Mouse (Mus musculus) urinary bladder, postnatal 0 days (tissue): Measurements from ENCODE around the gene Ube2g2. TPM values are rescaled to one million over a fixed set of nuclear protein-coding genes. Genes with fewer than 3 reads are reported as not detected.

Source experiments
- microRNA counts: library from miRNA; unstranded; fragments of <30 nt; microRNA quantifications from one replicate; lab custom pipeline; 2016
- microRNA-seq: library from miRNA; unstranded; fragments of <30 nt; microRNA quantifications from one replicate; pipeline ENCODE4, GENCODE M21; 2016
- polyA plus RNA-seq: library from polyadenylated mRNA; unstranded; fragments of >200 nt; fragmentation: Nextera tagmentation; extraction: Ambion mirVana; gene quantifications from 2 replicates; pipeline ENCODE4 v1.2.1, GENCODE M21; 2015

The Ube2g2 gene
- 59.0 and 62.6 TPM in 2 replicates for polyA plus RNA-seq

GRCm38 (mm10) chr10:77622055-77622988 is at the start of gene Ube2g2:
Gene Ube2g2, plus strand, starts transcription at chr10:77622275.

GRCm38 (mm10) chr10:77581408-77582284 is 40.4 kb upstream of the Ube2g2 start, which contains the start of gene Pttg1ip:
Gene Pttg1ip, plus strand, starts transcription at chr10:77581720.

GRCm38 (mm10) chr10:77605908-77606826 is 15.9 kb upstream of the Ube2g2 start, which contains the start of the genes Sumo3 and Gm49325:
Gene Sumo3, plus strand, starts transcription at chr10:77606097.
Gene Gm49325, plus strand, starts transcription at chr10:77606197.

GRCm38 (mm10) chr10:77685895-77686664 is 64.0 kb downstream of the Ube2g2 start, which contains the start of gene Tspear:
Gene Tspear, plus strand, starts transcription at chr10:77686569.

GRCm38 (mm10) chr10:77690356-77690807 is 68.3 kb downstream of the Ube2g2 start, which contains the start of gene Gm19402:
Gene Gm19402, minus strand, starts transcription at chr10:77690757.

MicroRNAs encoded within 50 kb of the gene (microRNA counts, 519-probe panel; counts per million panel counts)
- microRNA mmu-miR-1930 (lab: Ali Mortazavi, UCI): 1,945 counts per million, percentile 21 among the panel's probes with 10 or more counts

Small RNA genes within 50 kb of the gene (microRNA-seq; reads per million reads assigned to microRNA genes)
- gene Mir1930: 4.3 reads per million, percentile 7 among the genes with 10 or more reads in this experiment

Other genes with a start within 250 kb of the Ube2g2 start
- 6.5 and 6.7 TPM in 2 replicates for gene Adarb1, start 204.0 kb upstream of the Ube2g2 start, polyA plus RNA-seq
- 27.7 and 28.7 TPM in 2 replicates for gene Fam207a, start 106.5 kb upstream of the Ube2g2 start, polyA plus RNA-seq
- gene Itgb2, start 92.0 kb upstream of the Ube2g2 start, polyA plus RNA-seq: 5.6 and 37.0 TPM in 2 replicates
- gene Pttg1ip, start 40.6 kb upstream of the Ube2g2 start, polyA plus RNA-seq: 150 and 154 TPM in 2 replicates
- gene Sumo3, start 16.2 kb upstream of the Ube2g2 start, polyA plus RNA-seq: 184 and 190 TPM in 2 replicates
- 5.7 and 21.3 TPM in 2 replicates for gene Gm49325, start 16.1 kb upstream of the Ube2g2 start, polyA plus RNA-seq
- gene Tspear, start 64.3 kb downstream of the Ube2g2 start, polyA plus RNA-seq: 0.39 and 0.67 TPM in 2 replicates
- gene Gm19402, start 68.5 kb downstream of the Ube2g2 start, polyA plus RNA-seq: not detected in 2 replicates
- not detected in 2 replicates for gene Gm9508, start 75.0 kb downstream of the Ube2g2 start, polyA plus RNA-seq
- not detected in 2 replicates for gene Gm10272, start 84.4 kb downstream of the Ube2g2 start, polyA plus RNA-seq
- gene Gm10024, start 89.2 kb downstream of the Ube2g2 start, polyA plus RNA-seq: not detected in 2 replicates
- not detected in 2 replicates for gene Gm10142, start 93.5 kb downstream of the Ube2g2 start, polyA plus RNA-seq
- not detected in 2 replicates for gene Krtap12-1, start 98.3 kb downstream of the Ube2g2 start, polyA plus RNA-seq
- not detected in 2 replicates for gene Gm10100, start 104.2 kb downstream of the Ube2g2 start, polyA plus RNA-seq
- not detected in 2 replicates for gene Gm18596, start 120.4 kb downstream of the Ube2g2 start, polyA plus RNA-seq
- gene Gm9736, start 129.1 kb downstream of the Ube2g2 start, polyA plus RNA-seq: not detected in 2 replicates
- gene Gm3233, start 137.4 kb downstream of the Ube2g2 start, polyA plus RNA-seq: not detected in 2 replicates
- not detected in 2 replicates for gene Gm3238, start 149.1 kb downstream of the Ube2g2 start, polyA plus RNA-seq
- gene Gm7138, start 154.7 kb downstream of the Ube2g2 start, polyA plus RNA-seq: not detected in 2 replicates
- gene Gm3250, start 160.3 kb downstream of the Ube2g2 start, polyA plus RNA-seq: not detected in 2 replicates
- not detected in 2 replicates for gene Gm7137, start 165.9 kb downstream of the Ube2g2 start, polyA plus RNA-seq
- gene Gm9639, start 172.8 kb downstream of the Ube2g2 start, polyA plus RNA-seq: not detected in 2 replicates
- not detected in 2 replicates for gene Gm19668, start 176.9 kb downstream of the Ube2g2 start, polyA plus RNA-seq
- gene Gm9507, start 189.6 kb downstream of the Ube2g2 start, polyA plus RNA-seq: not detected in 2 replicates
- not detected in 2 replicates for gene Gm2696, start 192.4 kb downstream of the Ube2g2 start, polyA plus RNA-seq
- gene Krtap10-4, start 204.8 kb downstream of the Ube2g2 start, polyA plus RNA-seq: not detected in 2 replicates
- gene Krtap10-10, start 213.7 kb downstream of the Ube2g2 start, polyA plus RNA-seq: not detected in 2 replicates
- gene Gm36176, start 224.5 kb downstream of the Ube2g2 start, polyA plus RNA-seq: not detected in 2 replicates
- gene Gm10318, start 230.6 kb downstream of the Ube2g2 start, polyA plus RNA-seq: not detected in 2 replicates
- gene Gm3285, start 239.7 kb downstream of the Ube2g2 start, polyA plus RNA-seq: not detected in 2 replicates